Mouse (Mus musculus) ovary, adult 18-20 months (tissue): ENCODE measurements around the gene Tubgcp5.

Source experiments
- DNase-seq: peaks from one replicate; pipeline ENCODE4 v3.0.0; 2022; ENCODE audit warnings: low spot score, mixed read lengths

Tubgcp5 gene

DNA sequence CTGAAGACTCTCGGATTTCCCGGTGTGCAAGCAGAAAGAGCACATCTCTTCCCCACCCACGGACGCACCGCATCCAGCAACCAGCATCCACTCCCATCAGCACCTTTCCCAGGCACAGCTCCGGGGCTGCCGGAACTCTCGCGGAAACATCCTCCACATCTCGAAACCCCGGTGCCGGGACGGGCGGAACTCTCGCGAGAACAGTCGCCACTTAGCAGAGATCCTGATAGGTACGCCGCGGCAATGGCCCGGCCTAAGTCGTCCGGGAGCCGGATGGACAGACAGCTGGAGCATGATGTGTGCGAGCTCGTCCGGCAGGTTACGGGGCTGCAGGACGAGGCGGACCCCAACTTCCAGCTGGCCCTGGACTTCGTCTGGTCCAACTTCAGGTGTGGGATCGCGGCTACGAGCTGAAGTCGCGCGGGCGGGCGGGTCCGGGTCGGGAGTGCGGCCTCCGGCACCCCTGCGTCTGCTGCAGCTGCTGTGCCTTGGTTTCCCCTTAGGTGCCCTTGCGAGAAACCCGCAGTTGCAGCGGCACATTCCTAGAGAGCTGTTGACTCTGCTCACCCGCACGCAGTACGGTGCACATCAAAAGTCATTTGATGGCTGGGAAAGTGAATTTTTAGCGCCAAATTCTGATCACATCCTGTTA lies at the start of gene Tubgcp5:
Tubgcp5 (plus strand) TSS at position 203 of the 652 bp plus-strand sequence.
- DNase-seq: peak; percentile 97

DNA sequence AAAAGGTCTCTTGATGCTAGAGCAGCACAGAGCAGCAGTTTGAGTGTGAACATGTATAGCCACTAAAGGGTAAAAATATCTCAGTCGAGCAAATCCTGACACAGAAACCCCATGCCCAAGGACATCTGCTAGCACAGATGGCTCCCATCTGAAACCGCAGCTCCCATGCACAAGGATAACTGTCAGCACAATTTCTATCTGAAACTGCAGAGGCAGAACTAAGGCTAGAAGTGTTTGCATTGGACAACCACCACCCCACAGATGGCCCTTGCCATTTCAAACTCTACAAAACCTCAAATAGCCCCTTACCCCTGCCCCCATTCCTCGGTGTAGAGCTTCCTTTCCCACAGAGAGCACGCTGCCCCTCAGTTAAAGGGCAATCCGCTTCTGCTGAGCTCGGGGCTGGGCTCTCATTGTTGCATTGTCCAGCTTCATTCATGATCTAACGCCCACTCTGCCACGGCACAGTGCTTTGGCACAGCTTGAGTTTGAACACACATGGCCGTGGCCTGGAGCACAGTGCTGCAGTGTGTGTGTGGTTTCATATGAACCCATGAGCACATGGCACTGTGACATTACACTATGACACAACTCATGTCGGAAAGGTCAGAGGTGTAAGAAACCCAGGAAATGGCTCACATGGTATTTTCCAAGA lies 49.3 kb upstream of the Tubgcp5 start:
- no peak for DNase-seq

- no peak for DNase-seq
Observed at GRCm38 (mm10) chr7:55750841-55751240, 43.1 kb upstream of the Tubgcp5 start.

DNA sequence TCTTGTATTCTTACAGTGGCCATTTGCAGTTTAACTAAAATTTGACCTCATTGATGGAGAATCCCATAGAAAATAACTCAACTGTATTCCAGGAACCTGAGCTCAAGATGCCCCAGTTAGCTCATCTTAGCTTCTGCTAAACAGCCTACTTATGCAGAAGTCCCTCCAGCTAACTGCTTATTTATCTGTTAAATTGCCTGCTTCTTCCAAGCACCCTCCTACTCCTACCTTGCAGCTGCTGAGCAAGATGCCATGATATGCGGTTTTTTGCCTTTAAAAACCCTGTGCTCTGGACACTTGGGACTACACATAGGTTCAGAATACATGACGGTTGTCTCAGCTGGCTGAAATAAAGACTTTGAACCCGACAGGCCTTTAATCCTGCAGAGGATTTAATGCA lies 34.6 kb upstream of the Tubgcp5 start:
- DNase-seq: no peak

DNA sequence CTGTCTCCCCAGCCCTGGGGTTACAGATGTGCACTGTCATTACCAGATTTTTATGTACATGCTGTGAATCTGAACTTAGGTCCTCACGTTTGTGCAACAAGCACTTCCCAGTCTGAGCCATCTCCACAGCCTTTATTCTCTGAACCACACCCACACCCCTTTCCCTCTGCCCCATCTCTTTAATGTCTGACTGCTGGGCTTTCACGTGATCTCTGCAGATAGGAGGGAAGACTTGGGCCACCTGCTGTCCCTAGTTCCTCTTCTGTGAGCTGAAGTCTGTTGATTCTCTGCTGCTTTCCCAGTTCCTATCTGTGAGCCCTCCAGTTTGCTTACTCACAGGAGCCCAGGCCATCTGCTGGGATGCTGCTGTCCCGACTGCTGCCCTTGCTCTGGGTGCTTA lies 26.0 kb upstream of the Tubgcp5 start, which contains the start of gene Siglech:
Siglech (plus strand) TSS at position 253 of the 400 bp plus-strand sequence.
- no peak for DNase-seq

GRCm38 (mm10) chr7:55780011-55780410 lies 13.9 kb upstream of the Tubgcp5 start:
- DNase-seq: no peak

DNA sequence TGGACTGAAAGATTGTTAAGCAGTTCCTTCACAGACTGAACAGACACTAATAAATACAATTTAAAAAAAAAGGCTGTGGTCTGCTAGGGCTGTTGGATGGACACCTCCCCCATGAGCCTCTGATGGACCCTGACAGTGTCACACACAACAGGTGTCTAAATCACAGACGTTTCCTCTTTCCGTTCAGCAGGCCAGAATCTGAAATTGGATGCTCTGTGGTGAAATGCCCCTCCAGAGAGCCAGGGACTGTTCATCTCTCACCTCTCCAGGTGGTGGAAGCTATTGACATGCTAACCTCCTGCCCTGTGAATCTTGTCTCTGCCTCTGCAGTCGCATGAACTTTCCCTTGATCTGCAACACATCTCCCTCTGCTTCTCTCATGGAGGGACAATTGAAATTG lies 11.5 kb upstream of the Tubgcp5 start:
- DNase-seq: no peak

DNA sequence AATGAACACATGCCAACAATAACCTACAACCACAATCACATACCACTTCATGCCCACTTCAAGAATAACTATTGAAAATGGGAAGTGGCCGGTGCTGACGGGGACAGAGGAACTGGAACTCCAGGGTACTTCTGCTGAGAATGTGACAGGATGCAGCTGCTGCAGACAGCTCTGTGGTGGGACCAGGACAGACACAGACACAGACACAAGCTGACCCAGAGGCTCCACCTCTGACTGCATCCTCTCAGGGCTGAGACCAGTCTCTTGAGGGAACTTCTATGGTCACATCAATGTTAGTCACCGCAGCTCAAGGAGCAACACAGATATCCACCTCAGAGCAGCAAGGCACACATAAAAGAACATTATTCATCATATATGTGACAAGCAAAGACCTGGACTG lies 9.4 kb upstream of the Tubgcp5 start:
- no peak for DNase-seq

DNA sequence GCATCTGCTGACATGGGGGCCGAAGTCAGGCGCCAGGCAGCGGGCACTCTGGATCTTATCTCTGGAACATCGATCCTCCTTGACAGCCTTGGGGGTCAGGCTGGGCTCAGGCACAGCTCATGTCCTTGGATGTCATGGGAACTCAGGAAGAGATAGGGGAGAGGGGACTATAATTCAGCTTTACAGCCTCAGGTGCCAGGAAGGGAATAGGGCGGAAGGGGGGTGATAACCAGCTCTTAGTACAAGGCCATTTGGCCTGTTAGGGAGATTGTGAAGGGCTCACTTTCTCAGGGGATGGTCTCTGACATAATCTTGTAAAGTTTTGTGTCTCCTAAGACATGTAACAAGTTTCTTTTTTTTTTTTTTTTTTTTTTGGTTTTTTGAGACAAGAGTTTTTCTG lies 3.4 kb upstream of the Tubgcp5 start:
- peak; percentile 28 for DNase-seq

- DNase-seq: no peak
Observed at GRCm38 (mm10) chr7:55792280-55792679, 1.7 kb upstream of the Tubgcp5 start.

DNA sequence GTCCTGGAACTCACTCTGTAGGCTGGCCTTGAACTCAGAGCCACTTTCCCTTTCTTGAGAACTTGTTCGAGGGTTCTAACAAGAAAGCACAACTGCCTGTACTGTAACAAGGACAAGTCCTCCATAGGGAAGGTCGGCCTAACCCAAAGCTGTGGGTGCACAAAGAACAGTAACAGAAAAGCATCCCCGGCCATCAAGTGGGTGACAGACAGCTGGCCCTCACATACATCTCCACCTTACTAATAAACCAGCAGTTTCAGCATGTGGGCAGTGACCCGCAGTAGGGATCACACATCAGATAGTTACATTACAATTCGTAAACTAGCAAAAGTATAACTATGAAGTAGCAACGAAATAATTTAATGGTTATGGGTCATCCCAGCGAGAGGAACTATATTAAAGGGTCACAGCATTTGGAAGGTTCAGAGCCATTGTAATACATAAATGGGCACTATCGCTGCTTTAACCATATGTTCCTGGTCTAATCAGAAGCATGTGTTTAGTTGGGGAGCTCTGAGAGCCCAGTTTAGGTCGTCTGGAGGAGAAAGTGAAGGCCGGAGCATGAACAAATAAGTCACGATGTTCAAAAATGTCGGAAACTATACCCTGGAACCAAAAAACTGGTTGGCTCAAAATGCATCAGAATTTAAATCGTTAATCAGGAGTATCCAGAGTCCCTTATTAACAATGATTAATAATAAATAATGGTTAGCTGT lies 560 bp upstream of the Tubgcp5 start:
- DNase-seq: peak; percentile 7

DNA sequence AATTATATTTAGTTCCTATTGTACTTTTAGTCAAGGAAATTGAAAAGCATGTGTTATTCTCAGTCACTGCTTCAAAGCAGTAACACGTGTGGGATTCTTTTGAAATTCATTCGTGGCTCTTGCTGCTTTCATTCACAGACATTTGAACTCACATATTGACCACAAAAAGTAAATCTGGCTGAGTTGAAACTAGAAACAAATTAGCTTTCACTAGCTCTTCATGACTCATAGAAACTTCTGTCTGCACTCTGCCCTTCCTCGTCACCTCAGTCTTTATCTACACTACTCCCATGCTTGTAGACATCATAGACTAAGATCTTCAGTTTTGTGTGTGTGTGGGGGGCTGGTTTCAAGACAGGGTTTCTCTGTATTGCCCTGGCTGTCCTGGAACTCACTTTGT lies 6.0 kb downstream of the Tubgcp5 start:
- no peak for DNase-seq

DNA sequence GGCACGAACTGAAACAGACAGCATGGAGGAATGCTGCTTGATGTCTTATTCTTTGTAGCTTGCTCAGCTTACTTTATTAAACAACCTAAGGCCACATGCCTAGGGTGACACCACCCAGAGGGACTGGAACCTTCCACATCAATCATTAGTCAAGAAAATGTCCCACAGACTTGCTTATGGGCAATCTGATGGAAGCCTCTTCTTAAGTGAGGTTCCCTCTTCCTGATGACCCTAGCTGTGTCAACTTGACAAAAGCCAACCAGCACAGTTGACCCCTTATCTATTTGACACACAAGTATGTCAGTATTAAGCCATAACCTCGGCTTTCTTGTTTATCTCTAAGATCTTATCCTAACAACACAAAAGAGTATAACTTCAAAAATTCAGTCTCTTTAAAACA lies 16.0 kb downstream of the Tubgcp5 start:
- no peak for DNase-seq

GRCm38 (mm10) chr7:55824468-55824867 lies 30.5 kb downstream of the Tubgcp5 start:
- DNase-seq: no peak

GRCm38 (mm10) chr7:55827551-55827950 lies 33.6 kb downstream of the Tubgcp5 start:
- DNase-seq: no peak

DNA sequence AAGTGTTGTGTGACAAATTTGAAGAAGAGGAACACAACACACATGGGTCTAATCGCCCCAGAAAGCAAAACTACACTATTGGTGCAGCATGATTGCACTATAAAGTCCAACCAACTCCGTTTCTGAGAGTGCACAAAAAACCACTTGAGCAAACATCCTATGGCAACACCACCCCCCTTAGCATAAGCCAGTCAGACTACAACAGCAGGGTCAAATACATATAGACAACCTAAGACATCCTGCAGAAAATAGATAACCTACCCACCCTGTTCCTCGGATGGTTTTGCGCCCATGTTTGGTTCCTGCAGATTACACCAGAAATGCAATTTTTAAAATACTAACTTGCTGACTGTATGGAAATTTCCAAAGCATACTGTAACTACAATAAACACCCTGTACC lies 42.9 kb downstream of the Tubgcp5 start:
- no peak for DNase-seq

GRCm38 (mm10) chr7:55841445-55841844 lies 47.5 kb downstream of the Tubgcp5 start, which contains the start of gene Cyfip1:
Gene Cyfip1 (plus strand): TSS chr7:55841745.
- no peak for DNase-seq

- DNase-seq: peak; percentile 90
Observed at GRCm38 (mm10) chr7:55841977-55842503, 48.1 kb downstream of the Tubgcp5 start.

DNA sequence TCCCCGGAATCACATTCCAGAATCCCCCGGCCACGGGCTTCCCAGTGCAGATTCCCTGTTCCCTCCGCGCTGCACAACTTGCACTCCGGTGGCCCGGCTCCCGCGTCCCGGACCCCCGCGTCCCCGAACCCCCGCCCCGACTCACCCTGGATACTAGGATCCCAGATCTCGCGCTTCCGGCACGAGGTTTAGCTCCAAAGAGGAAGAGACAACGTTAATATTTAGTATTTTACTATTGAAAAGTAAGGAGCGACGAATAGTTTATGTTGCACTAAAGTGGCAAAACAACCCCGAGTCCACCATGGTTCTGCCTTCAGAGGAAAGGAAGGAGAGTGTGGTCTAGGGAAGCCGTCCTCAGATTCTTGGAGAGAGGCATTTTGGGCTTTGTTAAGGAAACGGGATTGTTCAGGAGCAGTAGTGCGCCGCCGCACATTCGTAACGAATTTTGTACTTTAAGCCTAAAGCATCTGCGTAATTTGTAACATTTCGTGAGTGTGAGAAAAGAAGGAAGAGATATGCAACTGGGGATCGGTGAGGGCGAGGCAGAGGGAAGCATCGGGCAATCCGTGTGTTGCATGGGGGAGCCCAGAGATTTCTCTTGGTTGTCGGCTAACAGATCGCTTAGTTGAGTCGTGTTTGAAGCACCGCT lies 48.7 kb downstream of the Tubgcp5 start:
- no peak for DNase-seq

DNA sequence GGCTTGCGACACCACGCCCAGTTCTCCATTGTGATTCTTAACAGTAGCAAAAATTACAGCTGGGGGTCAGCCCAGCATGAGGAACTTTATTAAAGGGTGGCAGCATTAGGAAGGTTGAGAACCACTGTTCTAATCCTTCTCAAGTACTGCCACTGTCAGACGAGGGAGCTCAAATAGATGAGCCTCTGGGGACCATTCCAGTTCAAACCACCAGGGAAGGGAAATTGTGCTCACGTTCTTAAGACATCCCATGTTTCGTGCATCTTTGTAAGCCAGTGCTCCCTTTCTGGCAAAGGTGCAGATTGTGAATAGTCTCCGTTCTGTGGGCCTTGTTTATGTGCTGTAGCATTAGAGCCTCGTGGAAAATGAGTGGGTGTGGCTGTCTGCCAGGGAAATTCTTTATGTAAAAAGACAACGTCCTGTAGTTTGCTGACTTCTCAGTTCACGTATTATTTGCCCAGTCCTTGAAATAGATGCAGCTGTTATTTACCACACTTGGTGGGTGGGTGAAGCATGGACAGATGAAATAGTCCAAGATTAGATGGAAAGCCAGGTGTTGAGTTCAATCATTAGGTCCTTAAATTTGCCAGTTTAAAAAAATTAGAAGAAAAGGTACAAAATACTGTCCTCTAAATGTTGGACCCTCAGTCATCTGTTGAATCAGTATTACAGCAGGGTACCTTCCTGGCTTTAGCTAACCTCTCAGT lies 52.8 kb downstream of the Tubgcp5 start:
- no peak for DNase-seq

GRCm38 (mm10) chr7:55849948-55850571 lies 56.1 kb downstream of the Tubgcp5 start:
- no peak for DNase-seq
